Mouse (Mus musculus) T-cell, adult 2 months (primary cell): ENCODE measurements around the gene Ccdc117.
A peak's percentile ranks its signal among the peaks of the same experiment; 100 is the strongest.
"Not testable (repeated sequence)": the region's sequence is repeated elsewhere in the genome, so short reads cannot be mapped to it uniquely, and the experiment has no call there.

ENCODE experiments used
- DNase-seq: peaks from one replicate; pipeline ENCODE4 v3.0.0; 2022; ENCODE audit warnings: low spot score

The Ccdc117 gene

DNA sequence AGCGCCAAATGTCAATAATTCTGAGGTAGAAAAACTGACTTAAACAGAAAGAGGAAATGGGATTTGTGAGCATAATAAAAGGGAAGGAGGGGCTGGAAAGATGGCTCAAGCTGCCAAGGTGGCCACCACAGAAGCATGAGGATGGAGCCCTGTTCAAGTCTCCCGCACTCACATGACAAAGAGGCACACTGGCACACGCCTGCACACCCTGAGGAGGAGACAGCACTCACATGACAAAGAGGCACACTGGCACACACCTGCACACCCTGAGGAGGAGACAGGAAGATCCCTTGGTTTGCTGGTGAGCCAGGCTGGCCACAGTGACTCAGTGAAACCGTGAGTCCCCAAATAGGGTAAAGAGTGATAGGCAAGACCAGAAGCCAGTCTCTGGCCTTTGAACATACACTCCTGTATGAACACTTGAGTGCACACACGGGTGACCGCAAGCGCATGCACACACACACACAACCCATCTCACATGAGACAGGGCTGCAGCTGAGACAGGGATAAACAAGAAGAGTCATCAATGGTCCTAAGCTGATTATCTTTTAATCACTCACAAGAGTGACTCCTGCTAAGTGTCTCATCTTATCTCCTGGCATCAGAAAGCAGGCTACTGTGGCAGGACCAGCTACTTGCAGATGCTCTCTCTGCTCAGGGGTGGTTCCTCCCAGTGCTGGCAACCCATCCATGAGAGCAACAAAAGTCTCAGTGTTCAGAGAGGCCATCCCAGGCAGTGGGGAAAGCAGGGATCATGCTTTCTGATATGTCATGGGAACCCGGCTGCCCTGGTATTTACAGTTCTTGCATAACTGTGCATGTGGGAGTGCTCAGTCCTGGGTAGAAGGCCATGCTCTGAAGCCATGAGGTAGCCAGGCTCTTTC, 32.5 kb downstream of the Ccdc117 start:
- no peak for DNase-seq

DNA sequence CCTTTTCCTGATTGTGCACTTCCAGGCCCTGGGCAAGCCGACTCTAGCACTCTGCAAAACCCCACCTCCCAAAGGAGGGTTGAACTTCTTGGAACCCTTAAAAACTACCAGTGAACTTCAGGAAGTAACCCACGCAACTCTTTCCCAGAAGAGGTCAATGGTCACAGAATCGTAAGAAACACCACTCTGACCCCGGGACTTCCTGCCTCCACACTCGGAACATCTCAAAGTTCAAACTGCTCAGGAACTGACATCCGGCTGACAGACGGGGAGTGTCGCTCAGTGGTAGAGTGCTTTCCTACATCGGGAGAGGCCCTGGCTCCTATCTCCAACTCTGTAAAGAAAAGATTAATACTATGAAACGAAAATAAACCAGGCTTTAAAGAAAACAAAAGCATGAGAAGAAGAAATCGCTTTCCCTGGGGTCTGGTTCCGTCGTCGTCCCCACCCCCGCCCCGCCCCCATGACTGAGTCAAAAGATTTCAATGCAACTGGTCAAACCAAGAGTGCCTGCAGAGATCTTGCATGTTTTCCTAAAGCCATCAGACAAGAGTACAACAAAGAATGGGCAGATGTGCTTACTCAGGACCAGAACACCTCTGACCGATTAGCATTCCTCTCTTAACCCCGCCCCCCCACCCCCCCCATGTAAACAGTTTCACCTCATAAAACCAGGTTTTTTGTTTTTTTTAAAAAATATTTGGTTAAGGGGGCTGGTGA, 36.0 kb downstream of the Ccdc117 start:
- DNase-seq, result peak; percentile 39

GRCm38 (mm10) chr11:5502351-5503051, 39.5 kb downstream of the Ccdc117 start:
- no peak for DNase-seq

GRCm38 (mm10) chr11:5500903-5501741, 40.9 kb downstream of the Ccdc117 start:
- DNase-seq, result no peak

DNA sequence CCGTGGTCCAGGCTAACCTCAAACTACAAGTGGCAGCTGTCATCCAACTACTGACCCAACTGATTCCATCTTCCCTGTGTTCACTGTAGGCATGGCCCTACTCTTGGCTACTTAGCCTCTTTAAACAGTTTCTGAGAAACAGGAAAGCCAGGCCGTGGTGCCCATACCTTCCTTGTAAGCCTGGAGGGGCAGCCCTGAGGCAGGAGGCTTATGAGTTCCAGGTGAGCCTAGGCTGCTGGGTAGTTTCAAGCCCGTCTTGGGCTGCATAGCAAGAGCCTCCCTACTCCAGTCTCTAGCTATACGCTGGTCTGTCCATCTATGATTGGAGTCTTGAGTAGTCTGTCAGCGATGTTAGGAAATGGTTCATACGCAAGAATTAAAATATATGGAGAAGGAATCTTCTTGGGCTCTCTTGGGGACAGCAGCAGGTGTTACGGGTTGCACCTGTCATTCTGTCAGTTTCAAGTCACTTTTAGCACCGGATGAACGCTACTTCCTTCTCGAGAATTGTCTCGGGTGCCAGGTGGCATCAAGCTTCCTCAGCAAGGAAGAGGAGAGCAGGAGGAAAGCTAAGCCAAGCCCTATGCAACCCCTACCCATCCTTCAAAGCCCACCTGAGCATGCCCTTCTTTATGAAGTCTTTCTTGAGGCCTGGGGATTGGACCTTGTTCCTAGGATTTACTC, 41.9 kb downstream of the Ccdc117 start:
- no peak for DNase-seq

DNA sequence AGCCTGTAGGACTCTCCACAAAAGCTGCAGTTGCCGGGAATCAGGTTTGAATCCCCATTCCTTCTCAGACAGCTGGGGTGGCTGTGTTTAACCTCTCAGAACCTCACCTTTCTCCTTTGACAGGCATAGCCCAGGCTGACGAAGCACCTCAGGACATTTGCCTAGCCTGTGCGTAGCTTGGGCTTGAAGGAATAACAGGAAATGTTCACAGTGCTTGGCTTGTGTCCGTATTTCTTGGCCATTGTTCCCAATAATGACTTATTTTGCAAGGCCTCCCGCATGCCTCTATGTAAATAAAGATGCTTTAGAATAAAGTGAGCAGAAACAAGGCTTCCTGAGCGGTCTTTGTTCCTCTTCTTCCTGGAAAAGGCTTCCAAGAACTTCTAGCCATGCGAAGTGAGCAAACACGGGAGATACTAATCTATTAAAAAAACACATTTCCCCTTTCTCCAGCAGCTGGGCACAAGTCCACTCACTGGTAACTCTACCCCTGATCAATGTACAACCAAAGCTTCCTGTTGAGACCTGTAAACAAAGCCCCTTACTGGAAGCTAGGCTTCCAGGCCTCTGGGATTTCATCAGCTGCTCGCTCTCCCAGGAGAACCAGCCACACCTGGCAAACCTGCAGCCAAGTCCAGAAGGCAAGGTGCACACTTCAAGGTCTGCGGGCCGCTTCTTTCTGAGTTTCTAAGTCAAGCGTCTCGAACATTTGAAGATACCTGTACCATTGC, 42.9 kb downstream of the Ccdc117 start:
- DNase-seq, result no peak

- DNase-seq, result no peak
These were observed 43.6 kb downstream of the Ccdc117 start for GRCm38 (mm10) chr11:5498422-5498821.

DNA sequence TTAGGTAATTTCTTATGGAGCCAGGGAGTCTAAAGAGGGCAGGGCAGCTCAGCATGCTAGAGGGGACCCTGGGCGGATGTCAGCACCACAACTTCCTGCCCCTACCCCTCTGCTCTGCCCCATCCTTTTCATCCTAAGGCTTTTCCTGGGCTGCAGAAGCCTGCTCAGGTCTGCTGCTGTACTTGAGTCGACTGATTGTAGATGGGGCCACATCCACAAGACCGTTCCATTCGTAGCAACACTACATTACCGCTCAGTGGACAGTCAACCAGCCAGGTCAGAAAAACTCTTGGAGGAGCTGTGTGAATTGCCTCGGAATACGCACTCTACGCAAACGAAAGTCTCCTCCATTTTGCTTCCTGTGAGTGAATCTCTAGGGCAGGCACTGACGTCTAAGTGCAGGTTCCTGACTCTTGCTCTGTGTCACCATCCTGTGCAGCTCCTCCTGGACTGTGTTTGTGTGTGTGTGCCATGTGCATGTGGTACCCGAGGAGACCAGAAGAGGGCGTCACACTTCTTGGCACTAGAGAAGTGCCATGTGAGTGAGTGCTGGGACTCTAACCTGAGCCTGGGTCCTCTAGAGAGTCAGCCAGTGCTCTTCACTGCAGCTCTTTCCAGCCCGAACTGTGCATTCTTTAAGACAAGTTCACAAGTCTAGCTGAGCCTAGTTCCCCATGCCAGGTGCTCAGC, 45.3 kb downstream of the Ccdc117 start:
- DNase-seq, result no peak

DNA sequence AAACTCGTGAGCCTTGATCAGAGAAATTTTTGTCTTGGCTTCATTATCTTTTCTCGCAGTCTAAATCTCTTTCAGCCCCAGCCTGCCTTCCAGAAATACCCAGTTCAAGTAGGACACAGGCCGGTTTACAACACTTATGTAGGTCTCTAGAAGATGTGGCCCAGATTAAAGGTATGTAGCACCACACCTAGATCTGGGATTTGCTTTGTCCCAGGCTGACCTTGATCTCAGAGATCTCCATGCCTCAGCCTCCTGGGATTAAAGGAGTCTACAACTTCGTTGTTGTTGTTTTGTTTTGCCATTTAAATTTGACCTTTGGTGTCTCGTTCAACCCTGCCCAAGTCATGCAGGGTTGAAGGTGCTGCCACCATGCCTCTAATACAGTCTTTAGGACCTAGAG, 46.1 kb downstream of the Ccdc117 start:
- DNase-seq, result no peak

- no peak for DNase-seq
These were observed 46.6 kb downstream of the Ccdc117 start for GRCm38 (mm10) chr11:5495286-5495832.

GRCm38 (mm10) chr11:5493869-5494268, 48.1 kb downstream of the Ccdc117 start:
- DNase-seq, result no peak

GRCm38 (mm10) chr11:5491912-5492311, 50.1 kb downstream of the Ccdc117 start:
- no peak for DNase-seq

DNA sequence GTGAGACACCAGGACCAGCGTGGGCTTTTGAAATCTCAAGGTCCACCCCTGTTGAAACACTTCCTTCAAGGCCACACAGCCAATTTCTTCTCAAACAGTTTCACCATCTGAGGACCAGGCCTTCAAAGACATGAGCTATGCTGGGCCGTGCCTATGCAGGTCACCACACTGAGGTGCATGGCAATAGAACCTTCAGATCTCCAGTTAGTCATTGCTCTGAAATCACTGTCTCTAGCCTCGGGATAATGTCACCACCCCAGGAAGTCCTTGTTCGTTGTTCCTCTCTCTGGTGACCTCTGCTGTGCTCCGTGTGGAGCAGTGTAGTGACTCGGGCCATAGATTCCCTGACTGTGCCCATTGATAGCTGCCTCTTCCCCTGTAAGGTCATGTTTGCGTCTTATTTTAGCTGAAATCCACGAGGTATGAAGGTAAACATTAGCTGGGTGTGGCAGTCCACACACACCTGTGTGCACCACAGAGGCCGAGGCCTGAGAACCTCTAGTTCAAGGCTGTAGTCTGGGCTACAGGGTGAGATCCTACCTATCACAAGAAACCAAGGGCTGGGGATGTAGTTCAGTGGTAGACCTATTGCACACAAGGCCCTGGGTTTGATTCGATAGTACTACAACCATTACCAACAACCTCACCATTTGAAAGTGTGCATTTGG, 50.9 kb downstream of the Ccdc117 start:
- no peak for DNase-seq

DNA sequence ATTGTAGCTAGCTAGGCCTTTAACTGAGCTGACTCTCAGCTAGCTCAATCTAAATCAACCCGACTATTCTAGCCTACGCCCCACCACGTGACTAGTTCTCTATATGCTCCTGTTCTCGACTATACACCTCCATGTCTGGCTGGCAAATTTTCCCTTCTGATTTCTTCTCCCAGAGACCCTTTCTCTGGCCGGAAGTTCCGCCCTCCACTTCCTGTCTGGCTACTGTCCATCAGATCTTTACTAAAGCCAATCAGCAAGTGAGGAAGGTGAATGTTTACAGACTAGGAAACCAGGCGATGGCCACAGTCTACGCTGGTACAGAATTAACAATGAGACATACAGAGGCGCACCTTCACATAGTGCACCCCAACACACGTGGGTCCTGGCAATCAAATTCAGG, 52.6 kb downstream of the Ccdc117 start:
- not testable (repeated sequence) for DNase-seq

DNA sequence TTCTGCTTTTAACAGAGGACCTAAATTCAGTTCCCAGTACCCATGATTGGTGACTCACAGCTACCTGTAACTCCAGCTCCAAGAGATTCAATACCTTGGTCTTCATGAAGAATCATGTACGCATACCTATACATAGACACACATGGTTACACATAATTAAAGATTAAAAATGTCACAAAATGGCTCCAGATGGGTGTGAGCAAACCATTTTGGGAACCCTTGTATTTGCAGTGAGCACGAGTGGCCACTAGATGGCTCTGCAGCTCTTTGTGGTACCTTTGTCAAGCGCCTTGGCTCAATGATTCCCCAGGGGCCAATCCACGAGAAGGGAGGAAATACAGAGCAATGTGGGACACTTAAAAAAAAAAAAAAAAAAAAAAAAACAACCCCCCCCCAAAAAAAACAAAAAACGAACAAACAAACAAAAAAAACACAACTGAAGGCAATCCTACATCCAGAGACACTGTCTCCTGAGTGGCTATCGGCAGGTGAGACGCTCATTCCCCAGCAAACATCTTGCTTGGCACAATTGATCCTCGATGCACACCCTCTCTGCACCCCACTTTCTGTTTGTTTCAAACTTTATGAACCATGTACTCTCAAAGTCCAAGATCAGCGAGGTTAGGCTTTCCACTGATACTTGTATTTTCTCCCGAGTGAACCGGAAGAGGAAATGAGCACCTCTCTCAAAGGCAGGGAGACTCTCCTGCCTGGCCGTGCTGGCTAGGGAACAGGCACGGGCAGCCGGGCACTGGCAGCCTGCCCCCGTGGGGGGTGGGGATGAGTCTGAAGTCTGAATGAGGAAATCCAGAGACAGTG, 56.6 kb downstream of the Ccdc117 start:
- peak; percentile 82 for DNase-seq

- no peak for DNase-seq
These were observed 59.4 kb downstream of the Ccdc117 start for GRCm38 (mm10) chr11:5482581-5482980.
